Mouse (Mus musculus): Measurements from ENCODE around the gene Usp11. TPM values are rescaled to one million over a fixed set of nuclear protein-coding genes. Genes with fewer than 3 reads are reported as not detected.

The Usp11 gene
- polyA plus RNA-seq, 1 experiment from 2014 or later, result 81.4 TPM

DNA sequence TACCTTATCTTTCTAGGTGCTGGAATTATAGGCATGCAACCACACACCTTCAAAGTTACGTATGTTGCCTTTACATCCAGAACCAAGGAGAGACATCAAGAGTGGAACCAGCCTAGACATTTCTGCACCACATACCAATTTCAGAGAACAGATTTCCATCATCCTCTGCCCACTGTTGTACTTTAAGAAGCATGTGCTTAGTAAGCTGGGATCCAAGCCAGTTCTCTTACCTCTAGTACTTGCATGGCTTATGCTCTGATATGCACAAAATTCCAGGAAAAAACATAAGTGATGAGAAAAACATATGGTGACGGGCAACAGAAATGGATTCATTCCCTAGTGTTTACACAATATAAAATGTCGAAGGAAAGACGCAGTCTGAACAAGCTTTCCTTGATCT, 32.8 kb downstream of the Usp11 start:
- no peaks in the 10 kb centered on the region for H3K4me1 ChIP-seq (replicated peaks; ENCODE audit: control insufficient read depth, insufficient read depth, low read length)
- H3K27me3 ChIP-seq (ENCODE audit: control insufficient read depth, insufficient read depth, low read length), result no peaks in the 10 kb centered on the region
- H3K4me2 ChIP-seq (replicated peaks), result no peak overlapping the region
- H3K9me3 ChIP-seq (ENCODE audit: control insufficient read depth, low read length), result no peaks in the 10 kb centered on the region
- H3K27ac ChIP-seq, result no peak overlapping the region
- ATAC-seq (ENCODE audit: low FRiP score) (no peak), DNase-seq (ENCODE audit: low spot score) (no peak)
- no peak overlapping the region for H3K9ac ChIP-seq
- WGBS, result 92% methylated on average over 4 of the region's 4 CpGs
- no peak overlapping the region for H3K4me3 ChIP-seq (replicated peaks; ENCODE audit: low read length)
- H3K36me3 ChIP-seq (replicated peaks; ENCODE audit: control insufficient read depth, insufficient read depth), result no peaks in the 10 kb centered on the region

GRCm38 (mm10) chrX:20748829-20749228, 45.1 kb downstream of the Usp11 start:
- no peak overlapping the region for H3K9ac ChIP-seq
- no peak overlapping the region for H3K27ac ChIP-seq
- H3K27me3 ChIP-seq (ENCODE audit: control insufficient read depth, insufficient read depth, low read length), result no peaks in the 10 kb centered on the region
- ATAC-seq (ENCODE audit: low FRiP score) (no peak), DNase-seq (ENCODE audit: low spot score) (no peak)
- H3K4me3 ChIP-seq (replicated peaks; ENCODE audit: low read length), result no peak overlapping the region
- no peaks in the 10 kb centered on the region for H3K36me3 ChIP-seq (replicated peaks; ENCODE audit: control insufficient read depth, insufficient read depth)
- H3K4me1 ChIP-seq (replicated peaks; ENCODE audit: control insufficient read depth, insufficient read depth, low read length), result no peaks in the 10 kb centered on the region
- 90% methylated on average over 2 of the region's 2 CpGs for WGBS
- no peaks in the 10 kb centered on the region for H3K9me3 ChIP-seq (ENCODE audit: control insufficient read depth, low read length)
- no peak overlapping the region for H3K4me2 ChIP-seq (replicated peaks)

GRCm38 (mm10) chrX:20761201-20761600, 57.5 kb downstream of the Usp11 start:
- Histone ChIP-seq H3K9ac (no peak overlapping the region), H3K4me2 (replicated peaks) (no peak overlapping the region), H3K4me1 (replicated peaks; ENCODE audit: control insufficient read depth, insufficient read depth, low read length) (no peaks in the 10 kb centered on the region), H3K4me3 (replicated peaks; ENCODE audit: low read length) (no peak overlapping the region), H3K27me3 (ENCODE audit: control insufficient read depth, insufficient read depth, low read length) (no peaks in the 10 kb centered on the region), H3K9me3 (ENCODE audit: control insufficient read depth, low read length) (no peaks in the 10 kb centered on the region), H3K36me3 (replicated peaks; ENCODE audit: control insufficient read depth, insufficient read depth) (no peaks in the 10 kb centered on the region), H3K27ac (no peak overlapping the region)
- no peak for DNase-seq (ENCODE audit: low spot score)
- no peak for ATAC-seq (ENCODE audit: low FRiP score)
- WGBS, result 93% methylated on average over 4 of the region's 4 CpGs

Other genes with a start within 250 kb of the Usp11 start
- gene Rgn, start 154.1 kb upstream of the Usp11 start, polyA plus RNA-seq (2014; fragmentation: Nextera tagmentation; extraction: Ambion mirVana), result 0.51 and 0.94 TPM in 2 replicates
- gene Rbm10, start 86.4 kb upstream of the Usp11 start, polyA plus RNA-seq (2014; fragmentation: Nextera tagmentation; extraction: Ambion mirVana), result 41.7 and 44.4 TPM in 2 replicates
- 237 and 259 TPM in 2 replicates for gene Ndufb11, start 86.3 kb upstream of the Usp11 start, polyA plus RNA-seq (2014; fragmentation: Nextera tagmentation; extraction: Ambion mirVana)
- gene Uba1, start 45.6 kb upstream of the Usp11 start, polyA plus RNA-seq (2014; fragmentation: Nextera tagmentation; extraction: Ambion mirVana), result 332 and 338 TPM in 2 replicates
- 126 and 142 TPM in 2 replicates for gene Cdk16, start 16.0 kb upstream of the Usp11 start, polyA plus RNA-seq (2014; fragmentation: Nextera tagmentation; extraction: Ambion mirVana)
- gene Araf, start 93.9 kb downstream of the Usp11 start, polyA plus RNA-seq (2014; fragmentation: Nextera tagmentation; extraction: Ambion mirVana), result 340 and 353 TPM in 2 replicates
- 4.3 and 5.3 TPM in 2 replicates for gene Timp1, start 166.3 kb downstream of the Usp11 start, polyA plus RNA-seq (2014; fragmentation: Nextera tagmentation; extraction: Ambion mirVana)
- gene Syn1, start 217.1 kb downstream of the Usp11 start, polyA plus RNA-seq (2014; fragmentation: Nextera tagmentation; extraction: Ambion mirVana), result 97.3 and 132 TPM in 2 replicates
- gene Cfp, start 227.6 kb downstream of the Usp11 start, polyA plus RNA-seq (2014; fragmentation: Nextera tagmentation; extraction: Ambion mirVana), result 4.8 and 5.7 TPM in 2 replicates
- 9.4 and 10.1 TPM in 2 replicates for gene Elk1, start 246.7 kb downstream of the Usp11 start, polyA plus RNA-seq (2014; fragmentation: Nextera tagmentation; extraction: Ambion mirVana)

Measured in hindbrain, embryonic 14.5 days (tissue).